Mouse (Mus musculus) stomach, embryonic 14.5 days (tissue): ENCODE results near the gene Rps6kb2. TPM values are rescaled to one million over a fixed set of nuclear protein-coding genes. Genes with fewer than 3 reads are reported as not detected.
A peak's percentile ranks its signal among the peaks of the same experiment; 100 is the strongest.

ENCODE experiments used
- ATAC-seq: fragments of 200-750 bp; cut with Nextera tagmentation; 2 replicates; pipeline ENCODE4 v1.8.0; 2017; ENCODE audit warnings: low read depth, moderate TSS enrichment; ENCODE audit not compliant: insufficient number of reproducible peaks, insufficient read depth, low FRiP score
- H3K27ac ChIP-seq: fragments of 300-500 bp; sonication (generic); 2 replicates; pipeline ENCODE4 v1.5.1; 2014; ENCODE audit warnings: mild to moderate bottlenecking, low read length, moderate library complexity, mixed read lengths
- H3K27me3 ChIP-seq: fragments of 300-500 bp; sonication (generic); 2 replicates; pipeline ENCODE4 v1.6.1; 2014; ENCODE audit warnings: low read length, control low read depth, mixed read lengths; ENCODE audit not compliant: control insufficient read depth, insufficient read depth
- H3K36me3 ChIP-seq: fragments of 300-500 bp; sonication (generic); 2 replicates; pipeline ENCODE4 v1.6.1; 2014; ENCODE audit warnings: mild to moderate bottlenecking, control low read depth, low read length, moderate library complexity, mixed read lengths; ENCODE audit not compliant: control insufficient read depth, insufficient read depth
- H3K4me1 ChIP-seq: fragments of 300-500 bp; sonication (generic); 2 replicates; pipeline ENCODE4 v1.6.1; 2014; ENCODE audit warnings: low read length, control low read depth, mixed read lengths; ENCODE audit not compliant: control insufficient read depth, insufficient read depth
- H3K4me2 ChIP-seq: fragments of 300-500 bp; sonication (generic); replicated peaks from 2 replicates; pipeline ENCODE4 v1.6.1; 2014; ENCODE audit warnings: low read depth, low read length, control low read depth
- H3K4me3 ChIP-seq: fragments of 300-500 bp; sonication (generic); 2 replicates; pipeline ENCODE4 v1.5.1; 2014; ENCODE audit warnings: low read depth, low read length, control low read depth
- H3K9ac ChIP-seq: fragments of 300-500 bp; sonication (generic); replicated peaks from 2 replicates; pipeline ENCODE4 v1.6.1; 2014; ENCODE audit warnings: low read depth, mild to moderate bottlenecking, control low read depth, low read length, moderate library complexity, mixed read lengths
- H3K9me3 ChIP-seq: fragments of 300-500 bp; sonication (generic); 2 replicates; pipeline ENCODE4 v1.6.1; 2016; ENCODE audit warnings: low read depth, low read length, control low read depth; ENCODE audit not compliant: control insufficient read depth
- WGBS: fragments of 180-500 bp; shearing (Covaris S2); extraction: QIAGEN DNeasy Blood & Tissue Kit; methylation state at CpG from one replicate; pipeline ENCODE4 v1.1.7; 2014; 5-methylcytosine and 5-hydroxymethylcytosine counted together
- polyA plus RNA-seq: library from polyadenylated mRNA; unstranded; fragments of >200 nt; fragmentation: Nextera tagmentation; extraction: Ambion mirVana; gene quantifications from 2 replicates; pipeline ENCODE4 v1.2.1, GENCODE M21; 2014

The Rps6kb2 gene
- polyA plus RNA-seq, 1 experiment from 2014 or later = 38.9 TPM

- peak within 1 kb of the TSS; percentile 42 for H3K4me2 ChIP-seq
- no peaks in the 10 kb centered on the region for H3K36me3 ChIP-seq
- H3K27me3 ChIP-seq = no peaks in the 10 kb centered on the region
- no peak within 1 kb of the TSS for H3K27ac ChIP-seq
- H3K4me1 ChIP-seq = peaks cover 11% of the 10 kb centered on the region; the same call in 1 of the 2 replicates
- no peaks in the 10 kb centered on the region for H3K9me3 ChIP-seq
- H3K9ac ChIP-seq = no peak within 1 kb of the TSS
- 2% methylated on average over 11 of the region's 11 CpGs for WGBS
- ATAC-seq = peak; percentile 54; the same call in 1 of the 2 replicates
- H3K4me3 ChIP-seq = peak within 1 kb of the TSS; percentile 3; the same call in 1 of the 2 replicates
Measured at GRCm38 (mm10) chr19:4175368-4175947, 12.3 kb upstream of the Rps6kb2 start, which contains the start of gene Carns1. Gene Carns1, minus strand, starts transcription at chr19:4175479.

GRCm38 (mm10) chr19:4172925-4173324 is 9.8 kb upstream of the Rps6kb2 start:
- Histone ChIP-seq H3K27me3 (no peaks in the 10 kb centered on the region), H3K27ac (no peak overlapping the region), H3K9ac (no peak overlapping the region), H3K4me1 (peaks cover 18% of the 10 kb centered on the region; the same call in 1 of the 2 replicates), H3K9me3 (no peaks in the 10 kb centered on the region), H3K4me3 (no peak overlapping the region), H3K36me3 (no peaks in the 10 kb centered on the region), H3K4me2 (no peak overlapping the region)
- WGBS = 63% methylated on average over 11 of the region's 11 CpGs
- ATAC-seq = no peak

- no peak overlapping the region for H3K27ac ChIP-seq
Measured at GRCm38 (mm10) chr19:4171393-4172290, 8.5 kb upstream of the Rps6kb2 start.

GRCm38 (mm10) chr19:4170723-4171392 is 7.7 kb upstream of the Rps6kb2 start:
- H3K4me1 ChIP-seq = peaks cover 17% of the 10 kb centered on the region; the same call in 1 of the 2 replicates
- no peaks in the 10 kb centered on the region for H3K27me3 ChIP-seq
- 91% methylated on average over 10 of the region's 10 CpGs for WGBS
- H3K4me2 ChIP-seq = no peak overlapping the region
- H3K4me3 ChIP-seq = no peak overlapping the region
- no peak for ATAC-seq
- H3K27ac ChIP-seq = no peak overlapping the region
- no peaks in the 10 kb centered on the region for H3K36me3 ChIP-seq
- no peak overlapping the region for H3K9ac ChIP-seq
- no peaks in the 10 kb centered on the region for H3K9me3 ChIP-seq

More at GRCm38 (mm10) chr19:4171393-4172290, 8.5 kb upstream of the Rps6kb2 start:
- 55% methylated on average over 13 of the region's 13 CpGs for WGBS
- Histone ChIP-seq H3K9ac (no peak overlapping the region), H3K9me3 (no peaks in the 10 kb centered on the region), H3K4me1 (peaks cover 18% of the 10 kb centered on the region; the same call in 1 of the 2 replicates), H3K36me3 (no peaks in the 10 kb centered on the region), H3K4me3 (no peak overlapping the region), H3K4me2 (no peak overlapping the region), H3K27me3 (no peaks in the 10 kb centered on the region)
- ATAC-seq = no peak

GRCm38 (mm10) chr19:4169810-4170209 is 6.7 kb upstream of the Rps6kb2 start:
- H3K27ac ChIP-seq = peak overlapping the region; percentile 87
- peak overlapping the region; percentile 75 for H3K9ac ChIP-seq
- WGBS = 11% methylated on average over 26 of the region's 27 CpGs
- H3K27me3 ChIP-seq = no peaks in the 10 kb centered on the region
- peaks cover 7% of the 10 kb centered on the region; the same call in 1 of the 2 replicates for H3K4me1 ChIP-seq
- peak overlapping the region; percentile 39 for H3K4me3 ChIP-seq
- peak; percentile 23 for ATAC-seq
- no peaks in the 10 kb centered on the region for H3K36me3 ChIP-seq
- H3K4me2 ChIP-seq = peak overlapping the region; percentile 89
- no peaks in the 10 kb centered on the region for H3K9me3 ChIP-seq

- peak; percentile 93 for ATAC-seq
- Histone ChIP-seq H3K9ac (peak overlapping the region; percentile 75), H3K36me3 (no peaks in the 10 kb centered on the region), H3K9me3 (no peaks in the 10 kb centered on the region), H3K27ac (peak overlapping the region; percentile 87), H3K4me1 (peaks cover 7% of the 10 kb centered on the region; the same call in 1 of the 2 replicates), H3K4me2 (peak overlapping the region; percentile 89), H3K4me3 (peak overlapping the region; percentile 39), H3K27me3 (no peaks in the 10 kb centered on the region)
- WGBS = under 1% methylated on average over 43 of the region's 43 CpGs
Measured at GRCm38 (mm10) chr19:4169378-4169784, 6.2 kb upstream of the Rps6kb2 start.

- peaks cover 21% of the 10 kb centered on the region for H3K4me1 ChIP-seq
- H3K9ac ChIP-seq = no peak overlapping the region
- H3K27ac ChIP-seq = no peak overlapping the region
- H3K4me3 ChIP-seq = no peak overlapping the region
- H3K27me3 ChIP-seq = no peaks in the 10 kb centered on the region
- no peak overlapping the region for H3K4me2 ChIP-seq
- WGBS = 77% methylated on average over 9 of the region's 9 CpGs
- ATAC-seq = no peak
- no peaks in the 10 kb centered on the region for H3K9me3 ChIP-seq
- no peaks in the 10 kb centered on the region; the same call in 1 of the 2 replicates for H3K36me3 ChIP-seq
Measured at GRCm38 (mm10) chr19:4166678-4167476, 3.7 kb upstream of the Rps6kb2 start.
